Mouse (Mus musculus): Measurements from ENCODE around the gene Agtr1a.

The Agtr1a gene

DNA sequence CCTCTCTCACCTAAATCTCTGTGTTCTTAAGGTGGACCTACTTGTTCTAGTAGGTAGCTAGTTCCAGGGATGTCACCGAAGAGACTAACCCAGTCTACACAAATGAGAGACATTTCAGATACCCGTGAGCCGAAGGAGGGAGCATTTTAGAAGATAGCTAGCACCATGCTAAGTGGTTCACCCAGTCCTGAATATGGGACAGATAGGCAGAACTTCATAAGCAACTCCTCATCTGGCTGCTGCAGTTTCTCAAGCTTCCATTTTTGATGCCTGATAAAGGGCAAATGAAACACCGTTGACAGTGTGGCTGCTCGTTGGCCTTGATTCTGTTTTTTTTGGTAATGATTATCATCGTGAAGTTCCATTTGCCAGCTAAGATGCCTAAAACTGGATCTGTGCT is 25.8 kb downstream of the Agtr1a start:
- DNase-seq (ENCODE audit: low spot score in 2 of 2): no peak

DNA sequence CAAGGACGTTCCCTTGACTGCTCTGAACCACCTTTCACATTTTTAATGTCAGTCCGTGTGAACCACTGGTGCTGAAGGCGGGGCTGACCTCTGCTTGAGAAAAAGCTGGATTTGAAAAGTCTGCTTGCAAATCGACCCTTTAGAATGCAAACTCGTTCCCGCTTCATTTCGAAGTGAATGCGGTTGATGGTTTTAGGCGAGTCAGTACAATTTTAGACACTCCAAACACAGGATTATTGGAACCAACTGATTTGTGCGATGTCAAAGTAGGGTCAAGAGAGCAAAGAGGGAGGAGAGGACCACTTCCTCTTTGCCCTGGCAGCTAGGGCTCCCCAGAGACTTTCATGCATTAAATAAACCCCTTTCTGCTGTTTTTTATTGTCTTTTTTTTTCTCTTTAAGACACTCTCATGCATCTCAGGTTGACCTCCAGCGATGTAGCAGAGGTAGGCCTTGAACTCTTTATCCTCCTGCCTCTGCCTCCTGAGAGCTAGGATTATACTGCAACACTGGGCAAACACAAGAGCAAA is 27.9 kb downstream of the Agtr1a start:
- no peak for DNase-seq (ENCODE audit: low spot score in 2 of 2)

DNA sequence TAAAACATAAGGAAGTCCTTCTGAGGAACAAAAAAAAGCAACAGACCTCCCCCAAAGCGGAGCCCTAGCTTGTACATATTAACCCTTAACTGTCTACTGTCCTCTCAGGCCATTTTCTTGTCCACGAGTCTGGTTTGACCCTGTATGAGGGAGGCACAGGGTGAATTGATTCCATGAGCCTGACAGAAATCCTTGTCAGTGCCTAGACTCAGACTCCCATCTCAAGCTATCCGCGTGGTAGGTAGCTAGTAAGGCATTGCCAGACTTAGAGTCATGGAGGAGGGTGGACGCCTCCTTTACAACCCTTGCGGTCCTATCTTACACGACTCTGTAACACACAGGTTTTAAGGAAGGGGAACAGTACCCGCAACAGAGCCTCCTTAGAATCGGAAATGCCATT is 28.5 kb downstream of the Agtr1a start:
- DNase-seq (ENCODE audit: low spot score in 2 of 2): no peak

DNA sequence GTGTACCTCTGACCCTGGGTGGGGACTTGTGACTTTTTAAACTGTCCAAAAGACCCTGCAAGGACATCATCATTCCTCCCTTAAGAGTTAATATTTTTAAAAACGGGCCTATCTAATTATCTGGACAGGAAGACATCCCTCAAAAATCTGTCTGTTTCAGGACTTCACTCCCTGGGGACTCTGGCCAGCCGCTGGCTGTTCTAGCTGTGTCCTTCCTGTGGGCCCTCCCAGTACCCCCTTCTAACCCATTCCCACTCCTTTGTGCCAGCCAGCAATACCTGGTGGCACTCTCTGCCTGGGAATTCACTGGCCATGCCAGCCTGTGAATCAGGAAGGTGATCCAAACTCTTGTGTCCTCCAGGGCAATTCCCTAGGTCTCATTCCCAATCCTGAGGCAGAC is 29.1 kb downstream of the Agtr1a start:
- no peak for DNase-seq (ENCODE audit: low spot score in 2 of 2)

DNA sequence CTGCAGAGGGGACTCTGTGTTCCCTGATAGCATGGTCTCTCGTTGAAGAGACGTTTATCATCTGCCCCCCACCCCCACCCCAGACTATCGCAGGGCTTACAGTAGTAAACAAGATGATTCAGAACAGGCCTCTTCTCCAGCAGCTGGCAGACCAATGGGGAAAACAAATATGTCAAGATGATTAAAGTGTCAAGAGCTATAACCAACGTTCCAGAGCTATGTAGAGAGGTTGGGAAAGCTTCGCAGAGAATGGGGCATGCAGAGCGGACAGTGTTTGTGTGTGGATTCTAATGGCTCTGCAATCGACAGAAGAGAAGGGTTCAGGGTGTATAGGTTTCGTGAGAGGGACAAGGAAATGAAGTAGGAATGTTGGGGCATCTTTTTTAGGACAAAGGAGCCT is 31.9 kb downstream of the Agtr1a start:
- DNase-seq (ENCODE audit: low spot score in 2 of 2): no peak

DNA sequence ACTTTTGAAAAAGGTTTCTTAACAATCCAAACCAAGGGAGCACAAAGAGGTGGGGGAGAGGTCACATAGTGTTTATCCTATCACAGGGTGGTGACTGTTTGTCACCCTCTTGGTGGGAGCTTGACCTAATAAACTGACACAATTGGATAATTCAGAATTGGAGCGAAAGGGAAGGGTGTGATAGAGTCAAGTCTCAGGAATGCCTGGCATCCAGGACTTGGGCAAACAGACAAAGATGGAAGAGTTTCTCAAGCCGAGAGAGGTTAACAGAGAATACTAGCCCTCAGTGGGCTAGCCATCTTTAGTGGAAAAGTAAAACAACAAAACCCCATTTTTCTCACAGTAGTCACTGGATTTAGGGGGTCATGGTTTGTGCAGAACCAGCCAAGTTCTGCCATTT is 32.5 kb downstream of the Agtr1a start:
- no peak for DNase-seq (ENCODE audit: low spot score in 2 of 2)

DNA sequence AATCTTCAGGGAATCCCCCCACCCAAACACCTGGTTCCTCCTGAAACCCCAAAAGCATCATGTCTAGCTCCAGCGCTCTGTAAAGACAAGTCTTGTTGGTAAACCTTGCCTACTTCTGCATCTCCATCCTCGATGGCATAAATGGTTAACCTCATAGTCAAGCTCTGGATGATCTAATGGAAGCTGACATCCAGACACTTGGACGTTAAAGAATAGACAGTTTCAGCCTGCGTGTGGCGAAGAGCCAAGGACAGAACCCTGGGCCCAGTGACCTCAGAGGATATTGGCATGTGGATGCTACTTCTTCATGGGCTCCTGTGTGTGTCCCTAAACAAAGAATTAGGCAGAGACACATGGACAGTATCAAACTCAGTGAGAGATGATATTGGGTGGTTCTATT is 42.6 kb downstream of the Agtr1a start:
- DNase-seq (ENCODE audit: low spot score in 2 of 2): no peak

DNA sequence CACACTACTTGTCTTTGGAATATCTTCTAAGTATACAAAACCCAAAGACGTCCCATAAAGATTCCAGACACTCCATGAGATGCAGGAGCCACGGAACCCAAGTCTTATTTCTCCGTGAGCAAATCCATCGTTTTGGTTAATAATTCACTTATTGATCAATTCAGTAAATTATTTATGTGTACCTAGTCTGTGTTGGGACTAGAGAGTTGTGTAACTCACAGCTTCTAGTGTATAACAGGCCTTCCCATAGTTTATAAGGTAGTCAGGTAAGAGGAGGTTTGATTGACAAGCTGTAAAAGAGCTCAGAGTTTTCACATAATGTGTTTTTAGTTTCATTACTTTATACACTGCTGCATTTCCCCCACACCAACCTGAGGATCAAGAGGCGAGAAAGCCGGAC is 48.9 kb downstream of the Agtr1a start:
- DNase-seq (ENCODE audit: low spot score in 2 of 2): no peak

DNA sequence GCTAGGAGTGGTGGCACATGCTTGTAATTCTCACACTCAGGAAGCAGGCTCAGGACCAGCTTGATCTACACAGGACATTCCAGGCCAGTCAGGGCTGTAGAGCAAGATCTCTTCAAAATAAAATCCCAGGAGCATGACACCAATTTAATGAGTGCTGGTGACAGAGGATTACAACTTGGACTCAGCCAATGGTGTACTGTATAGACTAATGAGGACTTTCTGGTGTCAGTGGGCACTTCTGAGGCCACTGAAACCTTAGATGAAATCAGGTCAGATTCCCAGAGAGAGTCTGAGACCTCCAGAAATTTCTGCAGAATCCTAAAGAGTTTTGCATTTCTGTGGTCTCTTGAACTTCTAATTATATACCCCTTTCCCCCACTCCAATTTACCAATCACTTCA is 57.9 kb downstream of the Agtr1a start:
- DNase-seq (ENCODE audit: low spot score in 2 of 2): no peak

DNA sequence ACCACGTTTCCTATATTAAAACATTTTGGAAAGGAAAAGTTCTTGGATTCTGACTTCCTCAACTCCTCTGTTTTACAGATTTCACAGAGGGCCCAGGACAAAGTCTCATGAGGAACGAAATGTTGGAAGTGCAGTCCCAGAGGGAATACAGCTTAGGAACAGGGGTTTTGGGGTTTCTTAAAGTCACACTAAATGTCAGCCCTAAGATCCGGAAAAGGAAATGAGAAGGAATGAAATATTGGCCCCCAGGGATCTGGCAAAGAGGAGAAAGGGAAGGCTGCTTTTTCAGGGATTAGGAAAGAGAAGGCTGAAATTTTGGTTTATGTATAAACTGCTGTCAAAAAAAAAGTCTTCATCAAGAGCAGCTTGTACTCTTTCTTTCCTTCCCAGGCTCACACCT is 60.2 kb downstream of the Agtr1a start:
- DNase-seq (ENCODE audit: low spot score in 2 of 2): no peak

DNA sequence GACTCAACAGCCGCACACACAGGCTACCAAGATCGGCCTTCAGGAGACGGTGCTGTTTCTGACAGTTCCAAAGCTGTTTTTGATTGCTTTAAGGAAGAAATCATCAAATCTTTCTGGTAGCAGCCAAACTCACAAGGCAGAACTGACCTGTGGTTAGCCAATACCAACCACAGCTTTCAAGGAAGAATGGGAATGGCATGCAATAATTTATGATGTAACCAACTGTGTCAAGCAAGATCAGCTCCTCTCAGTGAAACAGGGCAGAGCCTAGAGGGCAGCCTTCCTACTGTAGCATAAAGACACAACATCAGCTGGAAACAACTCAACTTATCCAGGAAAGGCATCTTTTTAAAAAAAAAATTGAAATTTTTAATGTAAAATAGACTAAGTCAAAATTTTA is 62.6 kb downstream of the Agtr1a start:
- DNase-seq (ENCODE audit: low spot score in 2 of 2): no peak

DNA sequence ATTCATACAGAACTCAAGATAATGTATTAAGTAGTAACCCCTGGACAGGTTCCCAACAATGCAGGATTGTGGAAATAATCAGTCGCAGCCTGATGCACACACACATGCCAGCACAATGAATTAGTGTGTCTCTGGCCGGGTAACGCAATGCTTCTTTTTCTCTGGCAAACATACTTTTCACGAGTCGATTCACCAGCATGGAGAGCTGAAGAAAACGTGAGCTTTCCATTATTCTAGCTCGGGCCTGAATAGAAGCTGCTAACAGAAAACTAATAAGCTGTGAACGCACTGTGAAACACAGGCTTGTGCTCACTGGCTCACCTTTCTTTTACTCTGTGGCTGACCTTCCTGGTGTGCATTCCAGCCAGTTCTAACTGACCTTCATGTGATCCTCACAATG is 64.4 kb downstream of the Agtr1a start:
- DNase-seq (ENCODE audit: low spot score in 2 of 2): no peak

DNA sequence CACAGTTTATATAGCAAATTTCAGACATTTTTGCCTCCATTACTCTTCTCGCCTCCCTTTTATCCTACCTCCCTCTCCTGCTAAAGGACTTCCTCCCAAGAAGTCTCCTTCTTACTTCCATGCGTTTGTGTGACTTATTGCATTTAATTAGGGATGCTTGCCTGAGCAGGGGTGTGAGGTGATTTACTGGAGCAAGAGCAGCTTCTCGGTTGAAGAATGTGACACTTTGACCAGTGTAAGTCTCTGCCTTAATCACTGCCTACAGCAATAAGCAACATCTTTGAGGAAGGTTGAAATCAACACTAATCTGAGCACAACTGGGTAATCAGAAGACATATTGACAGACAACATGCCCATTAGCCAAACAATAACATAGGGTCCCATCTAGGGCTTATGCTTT is 67.6 kb downstream of the Agtr1a start:
- DNase-seq (ENCODE audit: low spot score in 2 of 2): no peak

DNA sequence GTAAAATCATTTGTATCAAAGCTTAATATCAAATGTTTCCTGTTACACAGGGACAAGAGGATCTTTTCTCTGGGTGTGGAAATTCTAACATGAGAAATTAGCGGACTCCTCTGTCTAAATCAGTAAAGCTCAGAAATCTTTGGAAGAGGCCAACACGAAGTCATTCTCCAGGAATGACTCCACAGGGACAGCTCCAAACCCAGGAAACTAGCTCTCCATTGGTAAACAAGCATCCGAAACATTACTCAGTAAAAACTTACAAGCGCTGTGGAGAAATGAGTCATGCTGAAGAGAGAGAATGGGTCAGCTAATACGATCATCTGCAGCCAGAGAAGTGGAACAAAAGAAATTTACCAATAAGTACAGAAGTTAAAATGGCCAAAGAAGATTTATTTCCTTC is 82.4 kb downstream of the Agtr1a start:
- DNase-seq (ENCODE audit: low spot score in 2 of 2): no peak

DNA sequence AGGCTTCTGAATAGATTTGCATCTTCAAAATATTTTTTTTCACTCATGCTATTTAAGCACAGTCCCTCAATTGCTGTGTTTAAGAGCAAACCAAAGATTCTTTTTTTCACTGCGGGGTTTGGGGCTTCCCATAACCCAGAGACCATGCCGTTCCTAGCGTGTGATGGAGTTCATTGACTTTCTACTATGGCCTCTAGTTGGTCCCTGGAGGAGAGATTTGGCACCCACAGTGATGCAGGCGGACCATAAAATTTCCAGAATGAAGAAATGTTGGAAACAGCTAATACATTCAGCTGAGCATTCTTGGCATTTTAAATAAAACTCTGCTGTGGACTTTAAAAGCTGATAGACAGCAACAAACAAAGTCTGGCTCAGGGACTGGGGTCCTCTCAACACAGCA is 90.8 kb downstream of the Agtr1a start:
- DNase-seq (ENCODE audit: low spot score in 2 of 2): no peak

DNA sequence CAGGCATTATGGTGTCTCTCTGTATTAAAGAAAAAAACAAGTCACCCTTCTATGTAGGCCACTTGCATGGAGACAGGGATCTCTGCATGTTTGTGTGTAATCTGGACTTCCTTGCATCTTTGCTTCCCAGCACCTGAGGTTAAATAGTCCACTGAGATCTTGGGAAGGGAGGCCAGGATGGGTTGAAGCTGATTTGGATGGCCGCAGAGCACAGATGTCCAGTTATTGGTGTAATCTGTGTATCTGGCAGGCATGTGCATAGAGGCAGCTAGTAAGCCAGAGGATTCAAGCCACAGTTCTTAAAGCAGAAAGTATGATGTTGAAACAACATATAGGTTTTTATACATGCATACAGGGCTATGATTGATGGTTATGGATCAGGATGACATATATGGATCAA is 91.2 kb downstream of the Agtr1a start:
- DNase-seq (ENCODE audit: low spot score in 2 of 2): no peak

Measured in cerebellum, postnatal 4 days (tissue).